Mouse (Mus musculus) right cerebral cortex, postnatal 25 days (tissue): ENCODE results near the gene Btbd16.

ENCODE experiments used
- DNase-seq: peaks from one replicate; pipeline ENCODE4 v3.0.0; 2022

Gene Btbd16

GRCm38 (mm10) chr7:130773914-130774630 is at the start of gene Btbd16:
Btbd16 (plus strand) TSS chr7:130774069.
- DNase-seq: no peak

- no peak for DNase-seq
Measured at GRCm38 (mm10) chr7:130726185-130726584, 47.7 kb upstream of the Btbd16 start.

DNA sequence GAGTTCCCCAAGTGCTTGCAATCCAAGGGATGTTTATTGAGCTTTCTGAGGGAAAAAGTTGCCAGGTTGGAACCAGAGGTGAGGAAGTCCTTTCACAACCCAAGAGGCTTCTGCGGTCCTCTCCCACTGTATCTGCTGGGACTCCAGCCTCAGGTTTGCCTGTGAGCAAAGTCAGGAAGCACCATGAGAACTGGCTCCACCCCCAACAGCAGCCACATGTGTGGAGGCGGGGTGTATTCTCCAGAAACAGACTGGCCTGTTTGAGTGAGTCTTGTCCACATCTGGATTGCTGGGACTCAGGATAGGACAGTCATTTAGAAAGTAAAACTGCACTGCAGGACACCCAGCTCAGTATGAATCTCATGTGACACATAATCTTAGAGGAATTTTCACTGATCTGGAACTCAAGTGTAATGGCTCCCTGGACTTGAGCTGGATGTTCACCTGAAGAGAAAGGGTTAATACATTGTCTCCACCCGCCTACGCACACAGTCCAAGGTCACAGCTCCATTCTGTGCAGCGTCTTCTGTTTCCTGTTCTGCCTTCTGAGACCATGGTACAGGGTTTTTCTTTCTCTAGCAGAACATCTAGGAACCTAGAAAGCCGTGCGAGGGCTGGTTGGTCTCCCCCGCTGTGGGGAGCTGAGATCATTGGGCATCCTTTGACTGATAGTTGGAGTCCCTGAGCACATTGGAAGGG is 47.0 kb upstream of the Btbd16 start:
- no peak for DNase-seq

DNA sequence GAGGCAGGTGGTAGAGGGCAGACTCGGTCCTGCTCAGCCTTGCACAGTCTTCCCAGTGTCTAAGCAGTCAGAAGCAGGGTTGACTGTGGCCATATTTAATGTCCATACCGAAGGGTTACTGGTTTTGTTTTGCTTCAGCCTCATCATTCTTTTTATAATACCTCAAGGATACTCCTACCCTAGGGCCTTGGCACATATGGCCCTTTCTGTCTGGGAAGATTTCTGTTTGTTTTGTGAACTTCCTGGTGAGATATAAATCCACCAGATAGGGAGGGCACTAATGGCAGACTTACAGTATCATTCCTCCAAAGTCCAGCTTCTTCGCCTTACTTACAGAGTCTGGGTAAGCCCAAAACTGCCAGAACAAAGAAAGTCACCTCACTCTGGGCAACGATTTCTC is 46.3 kb upstream of the Btbd16 start:
- DNase-seq: no peak

- DNase-seq: no peak
Measured at GRCm38 (mm10) chr7:130731792-130732191, 42.1 kb upstream of the Btbd16 start.

DNA sequence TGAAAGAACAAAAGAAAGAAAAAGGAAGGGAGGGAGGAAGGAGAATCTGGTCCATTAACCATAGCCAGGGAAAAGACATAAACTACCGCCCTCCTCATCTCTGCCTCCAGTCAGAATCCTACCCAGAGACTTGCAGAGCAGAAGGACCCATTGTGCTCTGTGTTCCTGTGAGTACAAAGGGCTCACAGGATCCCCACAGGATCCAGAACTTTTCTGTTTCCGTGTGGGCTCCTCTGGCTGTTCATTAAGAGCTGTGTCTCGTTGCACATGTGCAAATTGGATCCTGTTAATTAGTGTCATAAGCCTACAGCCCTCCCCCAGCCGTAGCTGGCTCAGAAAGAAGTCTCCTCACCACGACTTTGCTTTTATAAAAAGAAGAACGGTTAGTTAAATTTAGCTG is 41.0 kb upstream of the Btbd16 start:
- DNase-seq: no peak

GRCm38 (mm10) chr7:130733423-130733822 is 40.4 kb upstream of the Btbd16 start:
- DNase-seq: no peak

GRCm38 (mm10) chr7:130734195-130734787 is 39.6 kb upstream of the Btbd16 start:
- no peak for DNase-seq

DNA sequence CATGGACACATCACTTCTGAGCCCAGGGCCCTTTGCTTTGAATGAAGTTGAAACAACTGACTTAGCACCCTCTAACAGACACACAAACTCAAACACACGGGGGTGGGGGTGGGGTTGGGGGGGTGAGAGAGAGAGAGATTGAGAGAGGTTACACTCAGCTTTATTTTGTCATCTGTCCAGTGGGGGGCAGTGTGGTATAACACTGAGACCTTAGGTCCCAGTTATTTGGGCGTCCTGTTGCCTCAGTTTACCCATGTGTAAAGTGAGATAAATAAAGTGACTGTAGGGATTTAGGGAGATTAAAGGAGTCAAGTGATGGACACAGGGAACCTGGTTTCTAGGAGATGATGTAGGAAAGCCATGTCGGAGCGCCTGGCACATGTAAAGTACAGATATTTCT is 32.8 kb upstream of the Btbd16 start:
- DNase-seq: no peak

GRCm38 (mm10) chr7:130743239-130744025 is 30.4 kb upstream of the Btbd16 start:
- DNase-seq: no peak

- DNase-seq: no peak
Measured at GRCm38 (mm10) chr7:130749165-130749564, 24.7 kb upstream of the Btbd16 start.

GRCm38 (mm10) chr7:130750752-130751490 is 22.9 kb upstream of the Btbd16 start:
- no peak for DNase-seq

DNA sequence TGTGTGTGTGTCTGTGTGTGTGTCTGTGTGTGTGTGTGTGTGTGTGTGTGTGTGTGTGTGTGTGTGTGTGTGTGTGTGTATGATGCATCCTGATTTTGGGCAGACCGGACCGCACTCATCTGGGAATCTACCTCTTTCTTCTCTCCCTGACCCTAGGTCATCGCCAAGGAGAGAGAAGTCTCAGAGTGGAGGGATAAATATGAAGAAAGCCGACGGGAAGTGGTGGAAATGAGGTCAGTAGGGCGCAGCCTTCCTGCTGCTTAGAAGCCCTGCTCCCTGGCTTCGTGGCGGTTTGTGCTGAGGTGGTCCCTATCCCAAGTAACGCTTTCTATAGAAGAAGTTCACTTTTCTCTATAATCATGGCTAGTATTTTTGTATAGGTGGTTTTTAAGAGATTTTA is 22.2 kb upstream of the Btbd16 start:
- DNase-seq: no peak

DNA sequence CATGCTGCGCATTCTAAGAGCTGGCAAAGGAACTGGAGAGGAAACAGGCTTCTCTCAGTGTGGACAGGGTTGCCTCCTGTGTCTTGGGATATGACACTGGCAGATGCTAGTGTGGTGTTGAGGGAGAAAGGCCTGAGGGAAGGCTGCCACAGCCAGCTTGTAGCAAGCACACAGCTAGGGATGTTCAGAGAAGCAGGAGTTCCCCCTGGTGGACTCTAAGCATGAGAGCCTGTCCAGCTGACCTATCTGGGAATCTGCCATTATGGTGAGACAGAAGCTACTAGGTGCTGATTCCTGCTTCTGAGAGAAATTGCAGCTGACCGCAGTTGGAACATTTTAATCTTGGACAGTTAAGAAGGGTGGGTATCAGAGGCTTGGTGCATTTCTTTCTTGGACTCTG is 19.1 kb upstream of the Btbd16 start:
- DNase-seq: no peak

DNA sequence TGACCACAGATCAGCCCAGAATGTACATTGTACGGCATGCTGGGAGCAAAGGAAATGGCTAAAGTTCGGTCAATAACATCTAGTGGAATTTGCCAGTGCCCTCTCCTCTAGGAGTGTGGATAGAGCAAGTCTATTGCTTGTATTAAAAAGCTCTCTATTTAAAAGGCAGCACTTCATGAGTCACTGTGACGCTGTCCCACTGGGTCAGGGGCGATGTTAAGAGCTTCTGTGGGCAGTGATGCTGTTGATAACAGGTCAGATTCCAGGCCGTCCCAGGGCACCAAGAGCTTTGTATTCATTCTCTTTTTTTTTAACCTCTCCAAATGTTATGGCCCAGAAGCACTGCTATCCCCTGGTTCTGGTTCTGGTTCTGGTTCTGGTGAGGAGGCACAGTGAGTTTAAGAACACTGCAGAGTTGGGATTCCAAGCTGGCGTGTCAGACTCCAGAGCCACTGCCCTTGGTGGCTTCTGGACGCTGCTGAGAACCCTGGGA is 17.5 kb upstream of the Btbd16 start:
- DNase-seq: no peak

DNA sequence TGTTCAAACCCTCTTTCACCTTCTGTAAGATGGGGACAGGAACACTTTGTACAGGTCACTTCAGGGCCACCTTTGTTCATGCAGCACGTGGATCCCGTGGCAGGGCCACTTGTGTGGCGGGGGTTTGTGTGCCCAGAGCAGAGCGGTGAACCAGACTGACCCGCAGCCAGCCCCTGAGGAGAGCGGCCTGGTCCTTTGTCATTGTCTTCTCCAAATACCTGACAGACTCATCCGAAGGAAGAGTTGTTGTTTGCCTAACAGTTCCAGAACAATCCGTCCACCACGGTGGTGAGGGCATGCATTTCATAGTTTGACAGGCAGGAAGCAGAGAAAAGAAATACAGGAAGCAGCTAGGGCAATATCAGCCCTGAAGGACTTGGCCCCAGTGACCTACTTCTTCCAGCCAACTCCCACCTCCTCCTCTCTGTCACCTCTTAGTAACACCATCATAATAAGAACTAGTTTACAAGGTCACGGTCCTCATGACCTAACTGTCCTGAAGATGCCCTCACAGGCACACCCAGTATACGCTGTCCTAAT is 16.5 kb upstream of the Btbd16 start:
- DNase-seq: no peak

GRCm38 (mm10) chr7:130762071-130762897 is 11.6 kb upstream of the Btbd16 start:
- peak; percentile 64 for DNase-seq

DNA sequence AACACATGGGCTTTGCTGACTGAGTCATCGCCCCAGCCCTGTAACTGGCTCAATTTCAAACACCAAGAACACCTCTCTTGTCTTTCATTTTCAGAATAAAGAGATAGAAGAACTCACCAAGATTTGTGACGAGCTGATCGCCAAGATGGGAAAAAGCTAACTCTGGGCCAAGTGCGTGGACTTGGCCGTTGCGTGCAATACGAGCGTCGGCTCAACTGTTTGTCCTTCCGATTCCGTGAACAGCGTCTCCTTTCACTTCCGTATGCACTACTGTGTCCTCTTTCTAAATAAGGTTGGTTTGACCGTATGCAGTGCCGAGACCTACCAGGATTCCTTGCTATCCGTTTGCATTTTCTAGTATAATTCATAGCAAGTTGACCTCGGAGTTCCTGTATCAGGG is 9.7 kb upstream of the Btbd16 start:
- no peak for DNase-seq

GRCm38 (mm10) chr7:130766411-130767170 is 7.3 kb upstream of the Btbd16 start:
- no peak for DNase-seq

DNA sequence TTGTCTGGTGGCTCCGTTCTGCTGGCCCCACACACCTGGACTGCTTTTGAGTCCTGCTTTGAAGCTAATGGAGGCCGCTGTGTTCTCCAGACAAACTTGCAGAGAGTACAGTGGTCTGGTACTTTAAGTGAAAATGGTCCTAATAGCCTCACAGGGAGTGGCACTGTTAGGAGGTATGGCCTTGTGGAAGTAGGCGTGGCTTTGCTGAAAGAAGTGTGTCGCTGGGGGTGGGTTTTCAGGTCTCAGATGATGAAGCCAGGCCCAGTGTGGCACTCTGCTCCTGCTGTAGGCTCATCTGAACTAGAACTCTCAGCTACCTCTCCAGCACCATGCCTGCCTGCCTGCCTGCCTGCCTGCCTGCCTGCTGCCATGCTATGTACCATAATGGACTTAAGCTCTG is 5.7 kb upstream of the Btbd16 start:
- DNase-seq: no peak
